Mouse (Mus musculus) kidney, postnatal 36 days (tissue): ENCODE results near the gene Olfr1053.
"Not testable (repeated sequence)": the region's sequence is repeated elsewhere in the genome, so short reads cannot be mapped to it uniquely, and the experiment has no call there.

Experiments used
- DNase-seq, 2 experiments: peaks; one replicate each; pipeline ENCODE4 v3.0.0; 2021 to 2022; ENCODE audit warnings: mixed read lengths in 2 of 2

Gene Olfr1053

GRCm38 (mm10) chr2:86315184-86315583 lies at the start of gene Olfr1053:
TSS of gene Olfr1053 (minus strand) at chr2:86315284.
- DNase-seq = no peak

DNA sequence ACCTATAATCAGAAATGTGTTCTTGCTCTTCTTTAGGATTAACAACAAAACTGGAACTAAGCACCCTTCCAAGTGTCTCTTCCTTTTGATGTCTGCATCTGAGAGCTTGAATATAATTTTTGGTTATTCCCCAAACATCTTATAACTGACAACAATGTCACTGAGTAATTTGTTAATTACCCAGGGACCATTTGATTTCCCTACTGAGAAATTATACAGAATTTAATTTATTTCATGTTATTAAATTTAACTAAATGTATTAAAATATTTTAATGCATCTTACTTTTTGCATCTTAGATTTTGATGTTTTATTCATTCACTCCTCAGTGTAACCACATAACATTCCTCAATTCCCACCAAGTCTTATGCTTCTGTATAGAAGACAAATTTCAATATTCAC lies 47.3 kb upstream of the Olfr1053 start, which contains the start of gene Olfr1056:
Olfr1056 (minus strand) TSS at position 101 of the 400 bp plus-strand sequence.
- no peak for DNase-seq

- not testable (repeated sequence) for DNase-seq
Measured at GRCm38 (mm10) chr2:86351751-86352150, 36.7 kb upstream of the Olfr1053 start.

GRCm38 (mm10) chr2:86350184-86350583 lies 35.1 kb upstream of the Olfr1053 start, which contains the start of gene Olfr1055:
TSS of gene Olfr1055 (minus strand) at chr2:86350284.
- DNase-seq = no peak

- no peak for DNase-seq
Measured at GRCm38 (mm10) chr2:86335333-86335732, 20.2 kb upstream of the Olfr1053 start, which contains the start of gene Olfr1054. TSS of gene Olfr1054 (minus strand) at chr2:86335433.

DNA sequence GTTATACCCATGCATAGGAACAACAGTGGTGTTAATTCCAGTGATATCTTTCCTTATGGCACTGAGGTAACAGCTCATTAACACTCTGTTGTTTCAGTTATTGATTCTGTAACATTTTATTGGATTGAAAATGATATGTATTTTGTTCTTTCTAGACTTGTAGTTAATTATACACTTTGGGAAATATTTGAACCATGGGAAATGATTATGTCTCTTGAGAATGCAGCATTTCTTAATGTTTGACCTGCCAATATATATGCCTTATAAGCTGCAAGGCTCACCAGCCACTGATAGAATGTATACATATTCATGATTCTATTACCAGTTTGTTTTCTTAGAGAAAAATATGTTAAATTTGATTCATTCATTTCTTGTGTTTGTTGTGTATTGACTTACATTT lies 22.9 kb downstream of the Olfr1053 start, which contains the start of gene Olfr1052:
Olfr1052 (plus strand) TSS at position 301 of the 400 bp plus-strand sequence.
- no peak for DNase-seq

DNA sequence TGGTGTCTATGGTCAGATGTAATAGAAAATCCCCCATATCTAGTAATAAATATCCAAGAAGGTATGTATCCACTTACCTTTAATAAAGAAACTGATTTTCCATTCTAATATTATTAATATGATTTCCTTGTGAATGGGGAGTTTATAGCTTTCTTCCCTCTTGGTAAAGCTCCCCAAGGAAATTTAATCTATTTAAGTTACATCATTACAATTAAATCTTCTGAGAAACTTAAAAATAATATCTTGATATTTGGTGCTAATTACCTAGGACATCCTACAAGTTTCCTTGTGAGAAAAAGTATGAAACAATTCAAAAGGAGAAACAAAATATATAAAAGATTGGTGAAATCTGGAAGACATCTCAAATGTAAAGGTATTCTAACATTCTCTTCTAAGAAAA lies 36.1 kb downstream of the Olfr1053 start, which contains the start of gene Olfr1051:
Olfr1051 (minus strand) TSS at position 101 of the 400 bp plus-strand sequence.
- DNase-seq = not testable (repeated sequence)
